Mouse (Mus musculus): Measurements from ENCODE around the gene Iqcj. TPM values are rescaled to one million over a fixed set of nuclear protein-coding genes. Genes with fewer than 3 reads are reported as not detected.

Gene Iqcj
- polyA plus RNA-seq, 1 experiment from 2014 or later, result not detected

DNA sequence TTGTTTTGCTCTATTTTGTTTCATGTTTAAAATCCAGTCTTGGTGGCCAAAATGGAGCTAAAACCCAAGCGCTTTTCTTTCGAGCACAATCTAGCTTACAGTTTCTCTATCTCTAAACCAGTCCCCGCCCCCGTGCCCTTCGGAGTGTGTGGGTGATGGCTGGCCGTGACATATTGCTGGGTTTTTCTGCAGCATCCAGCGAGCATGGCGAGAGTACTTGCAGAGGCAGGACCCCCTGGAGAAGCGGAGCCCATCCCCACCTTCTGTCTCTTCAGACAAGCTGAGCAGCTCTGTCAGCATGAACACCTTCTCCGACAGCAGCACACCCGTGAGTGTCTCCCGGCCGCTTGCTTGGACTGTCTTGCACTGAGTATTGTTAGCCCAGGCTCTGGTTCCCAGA lies 163.1 kb downstream of the Iqcj start:
- DNase-seq (no peak), ATAC-seq (no peak)
- H3K4me1 ChIP-seq (ENCODE audit: insufficient read depth), result no peaks in the 10 kb centered on the region
- no peaks in the 10 kb centered on the region for H3K27me3 ChIP-seq (ENCODE audit: insufficient read depth, low read length)
- TF ChIP-seq EP300 (IDR thresholded peaks at IDR 0.05; ENCODE audit: low read depth), result no peak
- TF ChIP-seq CTCF (IDR thresholded peaks at IDR 0.05; ENCODE audit: low read depth), result no peak
- H3K9me3 ChIP-seq (ENCODE audit: low read length), result no peaks in the 10 kb centered on the region
- WGBS (ENCODE audit: insufficient replicate concordance), result 51% methylated on average over 13 of the region's 13 CpGs
- no peak overlapping the region for H3K4me3 ChIP-seq (ENCODE audit: low read depth, low read length)
- H3K4me2 ChIP-seq (ENCODE audit: low read depth, low read length), result no peak overlapping the region
- H3K9ac ChIP-seq (replicated peaks), result no peak overlapping the region
- H3K27ac ChIP-seq (ENCODE audit: low read depth), result no peak overlapping the region
- no peaks in the 10 kb centered on the region for H3K36me3 ChIP-seq (replicated peaks; ENCODE audit: insufficient read depth, low read length)

DNA sequence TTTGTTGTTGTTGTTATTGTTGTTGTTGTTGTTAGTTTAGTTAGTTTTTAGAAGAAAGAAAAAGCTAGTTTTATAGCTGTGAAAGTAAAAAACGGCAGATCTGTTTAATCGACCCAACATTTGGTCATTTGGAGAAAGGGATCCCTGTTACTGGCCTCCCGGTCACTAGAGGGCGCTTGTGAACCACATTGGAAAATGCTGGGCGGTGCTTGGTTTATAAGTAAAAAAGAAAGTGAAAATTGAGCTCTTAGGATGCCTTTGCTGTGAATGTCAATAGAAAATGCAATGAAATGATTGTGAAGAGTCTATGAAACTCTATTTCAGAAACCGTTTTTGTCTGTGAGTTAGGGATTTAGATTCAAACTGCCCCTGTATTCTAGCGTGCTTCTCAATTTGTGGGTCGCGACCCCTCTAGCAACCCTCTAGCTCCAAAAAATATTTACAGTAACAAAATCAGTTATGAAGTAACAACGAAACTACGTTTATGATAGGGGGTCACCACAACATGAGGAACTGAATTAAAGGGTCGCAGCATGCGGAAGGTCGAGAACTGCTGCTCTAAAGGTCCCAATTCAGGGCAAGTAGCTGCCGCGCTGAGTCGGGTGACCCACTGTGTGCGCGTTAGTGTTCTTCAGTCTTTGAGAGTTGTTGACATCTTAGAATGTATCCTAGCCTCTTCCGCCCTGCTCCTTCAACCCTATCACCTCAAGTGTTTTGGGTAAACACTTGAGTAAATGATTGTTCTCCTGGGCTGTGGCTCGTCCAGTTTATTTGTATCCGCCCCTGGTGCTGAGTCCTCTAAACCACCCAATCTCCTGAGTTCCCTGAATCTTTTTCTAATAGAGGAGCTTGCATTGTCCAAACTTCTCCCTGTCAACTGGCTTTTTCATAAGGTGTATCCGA lies 164.6 kb downstream of the Iqcj start:
- Histone ChIP-seq H3K4me3 (ENCODE audit: low read depth, low read length) (peak overlapping the region; percentile 41), H3K36me3 (replicated peaks; ENCODE audit: insufficient read depth, low read length) (no peaks in the 10 kb centered on the region), H3K9ac (replicated peaks) (no peak overlapping the region), H3K27ac (ENCODE audit: low read depth) (no peak overlapping the region), H3K4me2 (ENCODE audit: low read depth, low read length) (peak overlapping the region; percentile 64), H3K9me3 (ENCODE audit: low read length) (no peaks in the 10 kb centered on the region), H3K4me1 (ENCODE audit: insufficient read depth) (no peaks in the 10 kb centered on the region), H3K27me3 (ENCODE audit: insufficient read depth, low read length) (no peaks in the 10 kb centered on the region)
- no peak for ATAC-seq
- 49% methylated on average over 23 of the region's 23 CpGs for WGBS (ENCODE audit: insufficient replicate concordance)
- no peak for TF ChIP-seq EP300 (IDR thresholded peaks at IDR 0.05; ENCODE audit: low read depth)
- peak; percentile 79 for TF ChIP-seq CTCF (IDR thresholded peaks at IDR 0.05; ENCODE audit: low read depth)
- peak; percentile 77 for DNase-seq

- no peak overlapping the region for H3K4me2 ChIP-seq (ENCODE audit: low read depth, low read length)
- H3K4me1 ChIP-seq (ENCODE audit: insufficient read depth), result no peaks in the 10 kb centered on the region
- H3K9ac ChIP-seq (replicated peaks), result no peak overlapping the region
- no peak overlapping the region for H3K4me3 ChIP-seq (ENCODE audit: low read depth, low read length)
- no peak overlapping the region for H3K27ac ChIP-seq (ENCODE audit: low read depth)
- DNase-seq (no peak), ATAC-seq (no peak)
- H3K27me3 ChIP-seq (ENCODE audit: insufficient read depth, low read length), result no peaks in the 10 kb centered on the region
- no peak for TF ChIP-seq EP300 (IDR thresholded peaks at IDR 0.05; ENCODE audit: low read depth)
- TF ChIP-seq CTCF (IDR thresholded peaks at IDR 0.05; ENCODE audit: low read depth), result peak; percentile 62
- 42% methylated on average over 2 of the region's 2 CpGs for WGBS (ENCODE audit: insufficient replicate concordance)
- H3K36me3 ChIP-seq (replicated peaks; ENCODE audit: insufficient read depth, low read length), result no peaks in the 10 kb centered on the region
- H3K9me3 ChIP-seq (ENCODE audit: low read length), result no peaks in the 10 kb centered on the region
Measured at GRCm38 (mm10) chr3:68059162-68059800, 167.3 kb downstream of the Iqcj start.

GRCm38 (mm10) chr3:68064731-68065130 lies 172.7 kb downstream of the Iqcj start, which contains the start of gene Schip1:
TSS of gene Schip1 (plus strand) at chr3:68064802.
- TF ChIP-seq EP300 (IDR thresholded peaks at IDR 0.05; ENCODE audit: low read depth), result no peak
- TF ChIP-seq CTCF (IDR thresholded peaks at IDR 0.05; ENCODE audit: low read depth), result no peak
- Histone ChIP-seq H3K4me2 (ENCODE audit: low read depth, low read length) (no peak within 1 kb of the TSS), H3K36me3 (replicated peaks; ENCODE audit: insufficient read depth, low read length) (no peaks in the 10 kb centered on the region), H3K9ac (replicated peaks) (no peak within 1 kb of the TSS), H3K27me3 (ENCODE audit: insufficient read depth, low read length) (no peaks in the 10 kb centered on the region), H3K4me3 (ENCODE audit: low read depth, low read length) (no peak within 1 kb of the TSS), H3K9me3 (ENCODE audit: low read length) (no peaks in the 10 kb centered on the region), H3K4me1 (ENCODE audit: insufficient read depth) (no peaks in the 10 kb centered on the region), H3K27ac (ENCODE audit: low read depth) (no peak within 1 kb of the TSS)
- DNase-seq, result peak; percentile 31
- WGBS (ENCODE audit: insufficient replicate concordance), result 29% methylated on average over 12 of the region's 12 CpGs
- ATAC-seq, result no peak

DNA sequence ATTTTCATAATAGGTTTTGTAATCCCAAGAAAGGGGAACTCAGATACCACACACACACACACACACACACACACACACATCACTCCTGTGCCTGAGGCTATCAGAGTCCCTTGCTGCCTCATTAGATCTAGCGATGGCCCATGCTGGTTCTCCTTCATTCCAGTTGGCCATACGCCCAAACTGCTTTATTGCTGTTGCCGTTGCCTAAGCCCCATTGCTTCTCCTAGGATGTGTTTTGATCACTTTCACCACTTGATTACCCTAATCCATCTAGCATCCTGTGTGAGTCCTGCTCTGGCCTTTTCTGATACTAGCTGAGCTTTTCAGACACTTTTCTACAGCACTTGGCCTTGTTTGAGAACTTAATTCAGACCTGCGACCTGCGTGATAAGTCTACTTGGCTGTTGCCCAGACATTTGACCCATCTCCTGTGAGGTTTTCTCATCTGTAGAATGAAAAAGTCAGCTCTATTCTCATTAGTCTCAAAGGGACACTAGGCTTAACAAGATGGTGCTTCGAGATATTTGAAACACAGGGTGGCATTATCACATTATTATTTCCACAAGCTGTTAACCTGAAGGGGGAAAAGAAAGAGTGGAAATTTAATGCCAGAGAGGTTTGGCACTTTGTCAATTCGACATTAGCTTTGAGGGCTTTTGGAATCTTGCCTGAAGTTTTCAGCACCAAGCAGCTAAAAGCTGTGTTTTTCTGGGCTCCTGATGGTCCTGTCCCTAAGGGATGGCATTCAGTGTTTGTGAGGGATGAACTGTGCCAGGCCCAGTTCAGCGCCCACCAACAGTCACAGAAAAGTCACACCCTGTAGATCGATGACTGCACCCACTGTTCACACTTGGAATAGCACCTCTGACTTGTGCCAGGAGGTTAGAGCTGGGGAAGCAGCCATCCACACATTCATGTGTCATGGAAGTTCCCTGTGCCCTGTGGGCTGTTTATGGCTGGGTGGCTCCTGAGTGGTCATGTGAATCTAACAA lies 179.7 kb downstream of the Iqcj start:
- no peak for TF ChIP-seq CTCF (IDR thresholded peaks at IDR 0.05; ENCODE audit: low read depth)
- TF ChIP-seq EP300 (IDR thresholded peaks at IDR 0.05; ENCODE audit: low read depth), result no peak
- DNase-seq (no peak), ATAC-seq (no peak)
- H3K27me3 ChIP-seq (ENCODE audit: insufficient read depth, low read length), result no peaks in the 10 kb centered on the region
- 69% methylated on average over 9 of the region's 9 CpGs for WGBS (ENCODE audit: insufficient replicate concordance)
- no peaks in the 10 kb centered on the region for H3K9me3 ChIP-seq (ENCODE audit: low read length)
- H3K4me3 ChIP-seq (ENCODE audit: low read depth, low read length), result no peak overlapping the region
- H3K9ac ChIP-seq (replicated peaks), result no peak overlapping the region
- H3K4me2 ChIP-seq (ENCODE audit: low read depth, low read length), result no peak overlapping the region
- H3K36me3 ChIP-seq (replicated peaks; ENCODE audit: insufficient read depth, low read length), result no peaks in the 10 kb centered on the region
- no peaks in the 10 kb centered on the region for H3K4me1 ChIP-seq (ENCODE audit: insufficient read depth)
- H3K27ac ChIP-seq (ENCODE audit: low read depth), result no peak overlapping the region
